Mouse (Mus musculus) c-Kit-negative CD71-positive TER-119-positive erythroid progenitor cells, embryonic 14.5 days (primary cell): ENCODE results near the gene Epgn.

Experiments used
- DNase-seq: peaks from one replicate; pipeline ENCODE4 v3.0.0-alpha.2; 2013; ENCODE audit warnings: low read depth, low spot score

Epgn gene

GRCm38 (mm10) chr5:91027164-91027563, at the start of gene Epgn:
TSS of gene Epgn (plus strand) at chr5:91027464.
- DNase-seq: no peak

- DNase-seq: no peak
Observed at GRCm38 (mm10) chr5:90980297-90980696, 47.0 kb upstream of the Epgn start.

GRCm38 (mm10) chr5:90987605-90988004, 39.7 kb upstream of the Epgn start:
- no peak for DNase-seq

GRCm38 (mm10) chr5:90988149-90988548, 39.1 kb upstream of the Epgn start:
- DNase-seq: no peak

- no peak for DNase-seq
Observed at GRCm38 (mm10) chr5:90988592-90988991, 38.7 kb upstream of the Epgn start.

- no peak for DNase-seq
Observed at GRCm38 (mm10) chr5:90999942-91000341, 27.3 kb upstream of the Epgn start.

GRCm38 (mm10) chr5:91015216-91015615, 12.0 kb upstream of the Epgn start:
- no peak for DNase-seq

- no peak for DNase-seq
Observed at GRCm38 (mm10) chr5:91023114-91023513, 4.2 kb upstream of the Epgn start.

GRCm38 (mm10) chr5:91027840-91028239, 576 bp downstream of the Epgn start:
- no peak for DNase-seq

GRCm38 (mm10) chr5:91030629-91031028, 3.4 kb downstream of the Epgn start:
- DNase-seq: no peak

- no peak for DNase-seq
Observed at GRCm38 (mm10) chr5:91035341-91035740, 8.1 kb downstream of the Epgn start.

GRCm38 (mm10) chr5:91036628-91037027, 9.4 kb downstream of the Epgn start:
- no peak for DNase-seq

GRCm38 (mm10) chr5:91037756-91038155, 10.5 kb downstream of the Epgn start:
- no peak for DNase-seq

GRCm38 (mm10) chr5:91038547-91038946, 11.3 kb downstream of the Epgn start:
- no peak for DNase-seq

- no peak for DNase-seq
Observed at GRCm38 (mm10) chr5:91038963-91039362, 11.7 kb downstream of the Epgn start.

- no peak for DNase-seq
Observed at GRCm38 (mm10) chr5:91047987-91048386, 20.7 kb downstream of the Epgn start.

- DNase-seq: no peak
Observed at GRCm38 (mm10) chr5:91048397-91048796, 21.1 kb downstream of the Epgn start.

GRCm38 (mm10) chr5:91072340-91072739, 45.1 kb downstream of the Epgn start:
- DNase-seq: no peak

- no peak for DNase-seq
Observed at GRCm38 (mm10) chr5:91073626-91074025, 46.4 kb downstream of the Epgn start.

- no peak for DNase-seq
Observed at GRCm38 (mm10) chr5:91074026-91074425, 46.8 kb downstream of the Epgn start.

GRCm38 (mm10) chr5:91074450-91074950, 47.2 kb downstream of the Epgn start, which contains the start of gene Ereg:
TSS of gene Ereg (plus strand) at chr5:91074622.
- no peak for DNase-seq

GRCm38 (mm10) chr5:91075021-91075420, 47.8 kb downstream of the Epgn start:
- no peak for DNase-seq

- DNase-seq: no peak
Observed at GRCm38 (mm10) chr5:91083016-91083415, 55.8 kb downstream of the Epgn start.
